Mouse (Mus musculus): Measurements from ENCODE around the gene Snapc5.
"Not testable (repeated sequence)": the region's sequence is repeated elsewhere in the genome, so short reads cannot be mapped to it uniquely, and the experiment has no call there.

The Snapc5 gene

DNA sequence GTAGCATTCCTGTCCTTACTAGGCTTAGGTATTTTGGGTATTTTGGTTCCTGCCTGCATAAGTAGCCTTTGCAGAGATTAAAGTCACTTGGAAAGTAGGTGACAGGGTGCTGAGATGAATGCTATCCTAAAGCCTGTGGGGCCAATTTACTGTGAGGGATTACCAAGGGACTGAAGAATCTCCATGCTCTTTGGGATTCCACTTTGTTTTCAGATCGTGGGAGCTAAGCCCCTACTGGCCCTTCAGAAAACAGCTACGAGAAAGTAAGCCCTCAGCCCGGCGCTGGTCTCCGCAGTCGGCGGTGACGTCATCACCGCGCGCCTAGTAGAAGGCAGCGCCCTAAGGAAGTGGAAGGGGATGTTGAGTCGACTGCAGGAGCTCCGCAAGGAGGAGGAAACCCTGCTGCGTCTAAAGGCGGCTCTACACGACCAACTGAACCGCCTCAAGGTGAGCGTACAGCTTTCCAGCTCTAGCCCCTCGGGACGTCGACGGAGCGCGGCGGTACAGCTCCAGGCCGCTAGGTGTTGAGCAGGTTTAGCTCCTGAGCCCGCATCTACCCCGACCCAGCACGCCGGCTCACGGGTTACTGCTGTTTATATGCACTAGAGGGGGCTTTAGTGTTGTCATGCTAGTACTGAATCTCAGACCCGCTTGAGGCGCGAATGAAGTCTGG is at the start of gene Snapc5:
Gene Snapc5, plus strand, starts transcription at position 301 of the 673 bp plus-strand sequence.
- peak; percentile 93 for DNase-seq (ENCODE audit: low spot score)

GRCm38 (mm10) chr9:64131623-64132022 is 47.5 kb upstream of the Snapc5 start:
- no peak for DNase-seq (ENCODE audit: low spot score)

- DNase-seq (ENCODE audit: low spot score), result peak; percentile 68
Observed at GRCm38 (mm10) chr9:64138896-64139295, 40.2 kb upstream of the Snapc5 start.

- DNase-seq (ENCODE audit: low spot score), result no peak
Observed at GRCm38 (mm10) chr9:64139879-64140278, 39.2 kb upstream of the Snapc5 start.

DNA sequence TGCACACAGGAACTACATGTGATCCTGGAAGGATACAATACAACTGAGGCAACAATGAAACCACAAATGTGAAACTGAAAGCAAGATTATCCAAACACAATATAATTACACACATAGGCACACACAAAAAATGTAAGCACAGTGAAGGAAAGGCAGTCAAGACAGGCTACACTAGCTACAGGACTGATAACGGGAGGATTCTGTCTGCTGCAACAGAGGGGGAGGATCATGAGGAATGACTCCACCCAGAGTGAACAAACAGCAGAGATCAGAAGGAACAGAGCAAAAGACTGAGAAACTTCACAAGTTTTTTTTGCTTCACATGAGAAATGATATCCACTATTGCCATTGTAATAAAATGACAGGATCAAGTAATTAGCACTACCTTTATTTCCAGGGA is 22.4 kb upstream of the Snapc5 start:
- DNase-seq (ENCODE audit: low spot score), result no peak

GRCm38 (mm10) chr9:64160471-64160870 is 18.6 kb upstream of the Snapc5 start:
- DNase-seq (ENCODE audit: low spot score), result no peak

GRCm38 (mm10) chr9:64169967-64170366 is 9.1 kb upstream of the Snapc5 start:
- not testable (repeated sequence) for DNase-seq (ENCODE audit: low spot score)

GRCm38 (mm10) chr9:64172145-64172815 is 6.8 kb upstream of the Snapc5 start:
- DNase-seq (ENCODE audit: low spot score), result no peak

DNA sequence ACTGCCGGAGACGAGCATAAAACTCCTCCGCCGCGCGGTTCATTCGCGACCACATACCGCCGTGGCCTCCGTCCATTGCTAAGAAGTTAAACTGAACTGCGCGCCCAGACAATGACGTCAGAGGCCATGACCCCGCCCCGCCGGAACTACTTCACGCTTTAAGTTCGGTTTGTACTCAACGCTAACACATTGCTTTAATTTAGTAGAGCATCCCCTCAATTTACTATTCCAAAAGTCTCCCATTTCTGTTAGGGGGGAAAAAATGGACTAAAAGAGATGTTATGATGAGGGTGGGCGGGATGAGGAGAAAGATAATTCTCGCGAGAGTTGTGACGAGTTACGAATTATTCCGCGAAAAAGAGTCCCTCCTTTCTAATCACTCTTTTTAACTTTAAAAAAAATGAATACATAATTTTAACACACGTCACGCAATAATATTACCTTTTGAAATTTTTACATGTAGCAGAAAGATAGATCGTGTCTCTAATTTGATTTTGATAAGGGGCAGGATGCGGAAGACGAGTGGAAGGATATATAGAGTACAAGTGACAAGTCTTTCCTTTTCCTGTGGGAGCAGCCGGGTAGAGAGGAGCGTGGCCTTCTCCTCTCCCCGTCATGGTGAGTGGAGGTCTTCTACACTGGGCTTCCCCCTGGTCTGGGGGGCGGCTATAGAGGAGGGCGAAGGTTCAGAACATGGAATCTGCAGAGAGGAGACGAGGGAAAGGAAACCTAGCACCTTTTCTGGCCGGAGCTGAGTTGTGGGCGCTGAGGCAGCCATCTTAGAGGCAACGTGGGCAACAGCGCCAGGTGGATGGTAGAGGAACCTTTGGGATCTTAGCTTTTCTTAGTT is 6.0 kb upstream of the Snapc5 start, which contains the start of the genes Zwilch and Rpl4:
Gene Zwilch, minus strand, starts transcription at position 289 of the 850 bp plus-strand sequence.
Gene Rpl4, plus strand, starts transcription at position 560 of the 850 bp plus-strand sequence.
- peak; percentile 82 for DNase-seq (ENCODE audit: low spot score)

GRCm38 (mm10) chr9:64173666-64174220 is 5.3 kb upstream of the Snapc5 start:
- no peak for DNase-seq (ENCODE audit: low spot score)

DNA sequence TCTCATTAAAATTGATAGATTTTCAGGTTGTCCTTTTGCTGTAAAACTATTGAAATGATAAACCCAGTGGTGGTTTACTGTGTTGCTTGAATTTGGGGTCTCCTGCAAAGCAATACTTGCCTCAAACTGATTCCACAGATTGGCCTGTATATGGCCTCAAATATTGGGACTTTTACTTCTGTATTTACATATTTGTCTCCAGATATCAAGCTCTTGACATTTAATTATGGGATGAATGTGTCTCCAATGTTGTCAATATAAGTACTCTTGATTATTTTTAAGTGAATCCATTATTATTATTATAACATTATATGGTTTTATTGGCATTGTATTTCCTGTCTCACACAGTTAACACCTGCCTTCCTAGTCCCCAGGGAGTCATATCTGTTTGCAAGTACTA is 4.7 kb upstream of the Snapc5 start:
- no peak for DNase-seq (ENCODE audit: low spot score)

DNA sequence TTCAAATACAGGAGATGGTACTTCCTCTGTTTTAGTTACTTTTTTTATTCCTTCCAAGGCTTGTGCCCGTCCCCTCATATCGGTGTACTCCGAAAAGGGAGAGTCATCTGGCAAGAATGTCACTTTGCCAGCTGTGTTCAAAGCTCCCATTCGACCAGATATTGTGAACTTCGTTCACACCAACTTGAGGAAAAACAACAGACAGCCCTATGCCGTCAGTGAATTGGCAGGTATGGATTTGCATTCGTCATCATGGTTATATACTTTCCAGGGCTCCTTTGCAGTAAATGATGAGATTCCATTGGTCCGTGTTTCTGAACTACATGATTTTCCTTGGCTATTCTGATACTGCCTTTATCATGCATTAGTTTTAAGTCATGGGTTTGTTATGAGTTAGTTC is 4.3 kb upstream of the Snapc5 start:
- DNase-seq (ENCODE audit: low spot score), result no peak

GRCm38 (mm10) chr9:64175378-64175777 is 3.7 kb upstream of the Snapc5 start:
- DNase-seq (ENCODE audit: low spot score), result no peak

- DNase-seq (ENCODE audit: low spot score), result peak; percentile 20
Observed at GRCm38 (mm10) chr9:64178610-64178973, 482 bp upstream of the Snapc5 start.

DNA sequence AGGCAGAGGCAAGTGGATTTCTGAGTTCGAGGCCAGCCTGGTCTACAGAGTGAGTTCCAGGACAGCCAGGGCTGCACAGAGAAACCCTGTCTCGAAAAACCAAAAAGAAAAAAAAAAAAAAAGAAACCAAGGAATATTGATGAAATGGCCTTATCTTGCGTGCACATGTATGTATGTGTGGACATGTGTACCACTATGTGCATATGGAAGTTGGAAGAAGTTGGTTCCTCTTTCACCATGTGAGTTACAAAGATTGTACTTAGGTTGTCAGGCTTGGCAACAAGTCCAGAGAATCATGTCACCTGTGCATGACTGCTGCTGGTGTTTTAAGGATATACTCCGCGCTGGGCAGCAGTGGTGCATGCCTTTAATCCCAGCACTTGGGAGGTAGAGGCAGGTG is 4.2 kb downstream of the Snapc5 start:
- DNase-seq (ENCODE audit: low spot score), result not testable (repeated sequence)

GRCm38 (mm10) chr9:64184166-64184840 is 5.2 kb downstream of the Snapc5 start:
- no peak for DNase-seq (ENCODE audit: low spot score)

DNA sequence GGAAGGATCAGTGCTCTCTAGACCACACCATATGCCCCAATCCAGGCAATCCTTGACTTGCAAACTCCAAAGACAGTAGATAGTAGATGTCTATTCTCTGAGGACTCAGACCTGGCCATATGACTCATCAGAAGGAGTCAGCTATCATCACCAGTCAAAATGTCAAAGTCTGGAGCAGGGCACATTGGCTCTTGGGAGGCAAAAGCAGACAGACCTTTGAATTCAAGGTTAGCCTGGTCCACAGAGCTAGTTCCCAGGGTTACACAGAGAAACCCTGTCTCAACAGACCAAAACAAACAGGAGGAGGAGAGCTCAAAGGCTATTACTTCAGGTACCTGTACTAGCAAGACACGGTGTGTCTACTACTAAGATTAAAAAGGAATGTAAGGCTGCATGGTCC is 14.8 kb downstream of the Snapc5 start:
- no peak for DNase-seq (ENCODE audit: low spot score)

DNA sequence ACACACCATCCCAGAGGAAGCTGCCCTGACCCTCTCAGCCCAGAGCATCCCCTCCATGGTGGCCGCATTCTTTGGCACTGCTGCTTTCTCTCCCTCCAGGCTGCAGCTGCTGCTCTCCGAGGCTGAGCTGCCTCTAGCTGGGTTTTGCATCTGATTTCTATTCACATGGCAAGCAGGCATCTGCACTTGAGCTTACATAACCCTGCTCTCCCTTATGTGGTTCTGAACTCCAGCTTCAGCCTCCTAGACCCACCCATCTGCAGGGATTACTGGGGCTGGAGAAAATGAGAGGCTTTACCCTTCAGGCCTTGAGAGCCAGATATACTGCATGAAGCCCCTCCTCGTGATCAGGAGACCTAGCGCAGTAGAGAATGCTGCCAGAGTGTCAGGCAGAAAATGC is 16.5 kb downstream of the Snapc5 start:
- DNase-seq (ENCODE audit: low spot score), result no peak

DNA sequence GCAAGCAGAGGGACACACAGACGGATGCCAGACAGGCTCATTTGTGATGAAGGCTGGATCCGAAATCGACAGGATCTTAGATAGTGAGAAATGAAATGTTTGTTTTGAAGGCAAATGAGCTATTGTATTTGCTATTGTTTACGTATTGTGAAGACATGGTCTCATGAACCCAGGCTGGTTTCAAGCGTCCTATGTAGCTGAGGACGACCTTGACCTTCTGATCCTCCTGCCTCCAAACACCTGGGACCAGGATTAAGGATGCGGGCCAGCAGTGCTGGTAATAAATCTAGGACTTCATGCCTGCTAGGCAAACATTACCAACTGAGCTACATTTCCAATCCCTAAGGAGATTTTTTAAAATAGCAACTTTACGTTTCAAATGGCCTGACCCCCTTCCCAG is 18.4 kb downstream of the Snapc5 start:
- DNase-seq (ENCODE audit: low spot score), result no peak

DNA sequence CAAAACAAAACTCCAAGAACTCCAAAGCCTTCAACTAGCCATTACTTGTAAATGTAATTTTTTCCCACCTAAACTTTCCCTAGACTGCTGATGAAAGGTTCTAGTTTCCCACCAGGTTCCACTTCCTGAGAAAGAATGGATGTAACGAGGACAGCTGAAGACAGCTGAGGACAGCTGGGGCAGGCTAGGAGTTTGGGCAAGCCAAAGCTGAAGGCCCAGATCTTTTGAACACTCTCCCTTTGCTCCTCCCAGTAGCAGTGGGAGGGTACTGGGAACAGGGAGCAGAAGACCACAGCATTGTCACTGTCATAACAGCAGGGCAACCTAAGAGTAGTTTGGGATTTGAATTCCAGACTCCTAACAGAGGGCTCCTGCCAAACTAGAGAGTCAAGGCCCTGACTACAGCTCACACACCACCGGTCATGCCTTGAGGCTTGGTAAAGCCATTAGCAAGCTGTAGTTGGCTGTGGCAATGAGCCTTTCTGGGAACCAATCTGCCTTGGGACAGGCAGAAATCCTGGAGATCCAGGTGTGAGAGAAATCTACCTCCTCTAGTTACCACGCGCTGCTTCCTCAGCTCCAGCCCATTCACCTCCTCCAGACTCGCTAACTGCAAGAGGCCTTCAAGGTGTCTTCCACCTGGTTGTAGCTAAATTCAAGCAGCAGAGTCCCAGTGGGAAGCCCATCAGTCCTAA is 19.1 kb downstream of the Snapc5 start:
- DNase-seq (ENCODE audit: low spot score), result no peak

DNA sequence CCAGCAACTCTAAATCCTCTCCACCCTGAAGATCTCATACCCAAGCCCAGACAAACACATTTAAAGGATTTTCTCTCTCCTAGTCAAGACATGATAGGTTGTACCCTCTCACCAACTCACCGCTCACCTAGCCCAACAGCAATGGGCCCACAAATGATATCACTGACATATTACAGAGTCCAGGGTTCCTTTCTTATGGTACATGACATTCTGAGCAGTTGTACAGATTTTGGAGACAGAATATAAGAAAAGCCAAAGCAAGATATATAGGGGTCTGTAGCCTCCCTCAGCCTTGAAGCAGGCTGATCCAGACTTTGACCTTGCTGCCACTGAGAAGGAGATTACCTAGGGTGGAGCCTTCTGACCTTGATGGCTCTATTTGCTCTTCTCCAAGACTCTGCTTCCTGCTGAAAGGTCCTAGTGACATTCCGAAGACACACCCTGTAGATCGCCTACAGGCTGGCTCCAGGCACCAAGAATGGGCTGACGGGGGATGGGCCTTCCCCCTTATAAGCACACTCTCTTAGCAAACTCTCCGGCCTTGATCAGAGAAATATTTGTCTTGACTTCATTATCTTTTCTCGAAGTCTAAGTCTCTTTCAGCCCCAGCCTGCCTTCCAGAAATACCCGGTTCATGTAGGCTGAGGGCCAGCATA is 19.8 kb downstream of the Snapc5 start:
- not testable (repeated sequence) for DNase-seq (ENCODE audit: low spot score)

All from T-cell, adult 2 months (primary cell).